Mouse (Mus musculus): Measurements from ENCODE around the gene Nfkb1. TPM values are rescaled to one million over a fixed set of nuclear protein-coding genes. Genes with fewer than 3 reads are reported as not detected.

The Nfkb1 gene
- total and polyA plus RNA-seq, 3 experiments = 271 to 369 (median 346) TPM

DNA sequence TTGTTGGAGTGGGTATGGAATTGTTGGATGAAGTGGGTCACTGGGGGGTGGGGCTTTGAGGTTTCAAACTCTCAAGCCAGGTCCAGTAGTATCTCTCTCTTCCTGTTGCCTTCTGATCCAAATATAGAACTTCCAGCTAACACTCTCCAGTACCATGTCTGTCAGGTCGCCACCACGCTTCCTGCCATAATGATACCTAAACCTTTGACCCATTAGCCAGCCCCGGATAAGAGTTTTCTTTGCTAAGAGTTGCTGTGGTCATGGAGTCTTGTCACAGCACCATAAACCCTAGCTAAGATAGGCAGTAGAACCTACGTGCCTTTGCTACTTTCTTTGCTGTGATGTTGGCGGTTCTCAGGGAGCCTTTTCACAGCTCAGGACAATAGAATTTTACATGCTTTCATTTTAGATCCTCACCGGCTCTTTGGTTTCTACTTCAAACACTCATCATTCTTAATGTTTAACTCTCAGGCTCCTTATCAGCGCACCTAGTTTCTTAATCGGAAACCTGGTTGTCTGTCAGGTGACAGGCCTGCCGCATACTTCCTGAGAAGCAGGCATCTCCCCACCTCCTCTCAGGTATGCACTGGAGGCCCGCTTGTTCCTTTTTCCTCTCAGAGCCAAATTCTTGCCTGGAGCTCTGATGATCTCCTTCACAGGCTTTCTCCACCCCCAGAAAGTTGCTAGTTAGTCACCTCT, 41.5 kb upstream of the Nfkb1 start:
- Histone ChIP-seq H3K27me3 (replicated peaks) (no peaks in the 10 kb centered on the region), H3K79me2 (replicated peaks; ENCODE audit: control insufficient read depth, extremely low read depth, insufficient read depth, poor library complexity, severe bottlenecking) (no peaks in the 10 kb centered on the region), H3K9ac (ENCODE audit: insufficient read depth, low read depth) (no peak overlapping the region), H3K36me3 (replicated peaks in 1 of 2; ENCODE audit: control insufficient read depth in 1 of 2, insufficient read depth in 1 of 2, low read length in 1 of 2) (no peaks in the 10 kb centered on the region), H3K4me1 (ENCODE audit: control insufficient read depth in 1 of 2, insufficient read depth in 2 of 2) (peaks cover 5% of the 10 kb centered on the region in 2 experiments; a peak in 3 of 4 replicates), H3K27ac (ENCODE audit: insufficient read depth, low read depth) (no peak overlapping the region), H3K4me3 (replicated peaks in 1 of 3; ENCODE audit: low read depth in 2 of 3, low read length in 2 of 3, poor library complexity in 1 of 3) (no peak overlapping the region), H3K9me3 (replicated peaks; ENCODE audit: low read length) (no peaks in the 10 kb centered on the region), H3K4me2 (ENCODE audit: insufficient read depth, low read depth, poor library complexity, severe bottlenecking) (no peak overlapping the region)
- no peak for TF ChIP-seq POLR2AphosphoS2 (IDR thresholded peaks at IDR 0.05; ENCODE audit: low read depth, low read length)
- no peak for TF ChIP-seq E2F4 (IDR thresholded peaks at IDR 0.05; ENCODE audit: insufficient replicate concordance, low read depth, low read length)
- TF ChIP-seq SMC3 (IDR thresholded peaks at IDR 0.05; ENCODE audit: low read depth, low read length) = no peak
- TF ChIP-seq ZNF384 (IDR thresholded peaks at IDR 0.05; ENCODE audit: low read depth, low read length) = no peak
- no peak for TF ChIP-seq RCOR1 (conservative IDR thresholded peaks at IDR 0.05; ENCODE audit: low read depth, low read length)
- no peak for TF ChIP-seq KAT2A (IDR thresholded peaks at IDR 0.05; ENCODE audit: insufficient replicate concordance, low read length)
- TF ChIP-seq UBTF (IDR thresholded peaks at IDR 0.05; ENCODE audit: low read depth, low read length) = no peak
- no peak for TF ChIP-seq RAD21 (IDR thresholded peaks at IDR 0.05; ENCODE audit: low read depth, low read length)
- no peak for TF ChIP-seq ETS1 (conservative IDR thresholded peaks at IDR 0.05; ENCODE audit: low read depth, low read length)
- no peak for TF ChIP-seq MAX (IDR thresholded peaks at IDR 0.05; ENCODE audit: low read length)
- no peak for TF ChIP-seq JUND (conservative IDR thresholded peaks at IDR 0.05; ENCODE audit: low read depth, low read length)
- no peak for TF ChIP-seq MAZ (IDR thresholded peaks at IDR 0.05; ENCODE audit: low read depth, low read length)
- no peak for TF ChIP-seq POLR2A (IDR thresholded peaks at IDR 0.05; ENCODE audit: low read depth, low read length)
- dilution Hi-C loops (cut with MboI; ENCODE audit: extremely low pct_ligation_motif_present, extremely low pct_unique_long_range_greater_than_20kb, low sequenced_read_pairs) = no loop called here
- no peak for DNase-seq (ENCODE audit: extremely low read depth)
- in situ Hi-C loops (cut with MboI; ENCODE audit: low pct_ligation_motif_present, low pct_unique_long_range_greater_than_20kb, low sequenced_read_pairs) = no loop called here

DNA sequence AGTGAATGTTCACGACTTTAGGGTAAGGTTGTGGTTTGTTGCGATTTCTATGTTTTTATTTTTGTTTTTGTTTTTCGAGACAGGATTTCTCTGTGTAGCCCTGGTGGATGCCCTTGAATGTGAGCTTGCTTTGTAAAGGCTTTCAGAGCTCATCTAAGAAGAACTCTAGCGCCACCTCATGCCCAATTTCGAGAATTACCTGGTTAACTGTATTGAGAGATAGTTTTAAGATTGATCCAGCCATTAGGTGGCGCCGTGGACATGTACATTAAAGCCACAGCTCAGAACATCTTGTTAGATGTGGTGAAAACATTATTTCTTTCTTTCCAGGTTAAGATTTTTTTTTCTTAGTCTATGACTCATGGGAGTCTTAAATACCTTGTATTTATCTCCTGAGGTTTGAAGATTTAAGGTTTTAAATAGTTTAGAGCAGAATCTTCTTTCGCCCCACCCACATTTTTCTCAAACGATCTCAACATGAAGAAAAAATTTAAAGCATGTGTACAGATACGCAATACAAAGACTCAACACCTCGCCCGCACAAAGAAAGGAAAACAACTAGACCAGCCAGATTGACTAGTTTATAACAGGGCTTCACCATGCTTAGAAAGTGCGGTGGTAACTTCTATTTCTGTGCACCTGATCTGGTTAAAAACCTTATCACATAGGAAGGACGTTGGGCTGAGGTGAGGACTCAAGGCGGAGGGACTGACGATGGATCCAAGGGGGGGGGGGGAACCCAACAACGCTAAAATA, 40.1 kb upstream of the Nfkb1 start:
- Histone ChIP-seq H3K4me3 (replicated peaks in 1 of 3; ENCODE audit: low read depth in 2 of 3, low read length in 2 of 3, poor library complexity in 1 of 3) (no peak overlapping the region), H3K9me3 (replicated peaks; ENCODE audit: low read length) (no peaks in the 10 kb centered on the region), H3K27me3 (replicated peaks) (no peaks in the 10 kb centered on the region), H3K79me2 (replicated peaks; ENCODE audit: control insufficient read depth, extremely low read depth, insufficient read depth, poor library complexity, severe bottlenecking) (no peaks in the 10 kb centered on the region), H3K9ac (ENCODE audit: insufficient read depth, low read depth) (no peak overlapping the region), H3K36me3 (replicated peaks in 1 of 2; ENCODE audit: control insufficient read depth in 1 of 2, insufficient read depth in 1 of 2, low read length in 1 of 2) (no peaks in the 10 kb centered on the region), H3K27ac (ENCODE audit: insufficient read depth, low read depth) (no peak overlapping the region), H3K4me2 (ENCODE audit: insufficient read depth, low read depth, poor library complexity, severe bottlenecking) (peak overlapping the region; percentile 52; the same call in 1 of the 2 replicates), H3K4me1 (ENCODE audit: control insufficient read depth in 1 of 2, insufficient read depth in 2 of 2) (peaks cover 6 to 12% of the 10 kb centered on the region in 2 experiments)
- dilution Hi-C loops (cut with MboI; ENCODE audit: extremely low pct_ligation_motif_present, extremely low pct_unique_long_range_greater_than_20kb, low sequenced_read_pairs) = no loop called here
- DNase-seq (ENCODE audit: extremely low read depth) = peak; percentile 100
- in situ Hi-C loops (cut with MboI; ENCODE audit: low pct_ligation_motif_present, low pct_unique_long_range_greater_than_20kb, low sequenced_read_pairs) = no loop called here
- peak; percentile 96 to 100 for TF ChIP-seq CTCF (conservative IDR thresholded peaks at IDR 0.05 in 1 of 2, IDR thresholded peaks at IDR 0.05 in 1 of 2; ENCODE audit: low read depth in 2 of 2, low read length in 2 of 2)
- TF ChIP-seq NELFE (IDR thresholded peaks at IDR 0.05; ENCODE audit: low read depth, low read length) = peak; percentile 89
- TF ChIP-seq RCOR1 (conservative IDR thresholded peaks at IDR 0.05; ENCODE audit: low read depth, low read length) = 0 out of 2 replicates have a peak, but pooled peaks have one; percentile 66
- TF ChIP-seq TCF12 (IDR thresholded peaks at IDR 0.05; ENCODE audit: low read depth, low read length) = peak; percentile 62; the same call in 1 of the 2 replicates
- 0 out of 2 replicates have a peak, but pooled peaks have one; percentile 63 for TF ChIP-seq E2F4 (IDR thresholded peaks at IDR 0.05; ENCODE audit: insufficient replicate concordance, low read depth, low read length)
- TF ChIP-seq MXI1 (IDR thresholded peaks at IDR 0.05; ENCODE audit: low read depth, low read length) = peak; percentile 39; the same call in 1 of the 2 replicates
- peak; percentile 100 for TF ChIP-seq RAD21 (IDR thresholded peaks at IDR 0.05; ENCODE audit: low read depth, low read length)
- peak; percentile 99 for TF ChIP-seq ZC3H11A (IDR thresholded peaks at IDR 0.05; ENCODE audit: low read depth, low read length)
- TF ChIP-seq BHLHE40 (IDR thresholded peaks at IDR 0.05; ENCODE audit: low read depth, low read length) = peak; percentile 76
- TF ChIP-seq MAZ (IDR thresholded peaks at IDR 0.05; ENCODE audit: low read depth, low read length) = peak; percentile 78
- TF ChIP-seq KAT2A (IDR thresholded peaks at IDR 0.05; ENCODE audit: insufficient replicate concordance, low read length) = 0 out of 2 replicates have a peak, but pooled peaks have one; percentile 50
- peak; percentile 24; the same call in 1 of the 2 replicates for TF ChIP-seq ZMIZ1 (IDR thresholded peaks at IDR 0.05; ENCODE audit: low read depth, low read length)
- no peak for TF ChIP-seq ELF1 (IDR thresholded peaks at IDR 0.05; ENCODE audit: low read depth, low read length)
- TF ChIP-seq USF2 (conservative IDR thresholded peaks at IDR 0.05; ENCODE audit: low read depth, low read length) = no peak
- TF ChIP-seq MYC (IDR thresholded peaks at IDR 0.05; ENCODE audit: low read depth, low read length) = peak; percentile 86
- TF ChIP-seq CHD1 (IDR thresholded peaks at IDR 0.05; ENCODE audit: low read depth, low read length) = no peak
- peak; percentile 89 for TF ChIP-seq SIN3A (IDR thresholded peaks at IDR 0.05; ENCODE audit: low read length)
- TF ChIP-seq MEF2A (IDR thresholded peaks at IDR 0.05; ENCODE audit: borderline replicate concordance, low read depth, low read length) = peak; percentile 78
- 0 out of 2 replicates have a peak, but pooled peaks have one; percentile 41 for TF ChIP-seq CHD2 (IDR thresholded peaks at IDR 0.05; ENCODE audit: low read length)
- 0 out of 2 replicates have a peak, but pooled peaks have one; percentile 15 for TF ChIP-seq MAX (IDR thresholded peaks at IDR 0.05; ENCODE audit: low read length)
- peak; percentile 100 for TF ChIP-seq SMC3 (IDR thresholded peaks at IDR 0.05; ENCODE audit: low read depth, low read length)
- no peak for TF ChIP-seq ETS1 (conservative IDR thresholded peaks at IDR 0.05; ENCODE audit: low read depth, low read length)
- TF ChIP-seq ZNF384 (IDR thresholded peaks at IDR 0.05; ENCODE audit: low read depth, low read length) = peak; percentile 69
- no peak for TF ChIP-seq USF1 (IDR thresholded peaks at IDR 0.05; ENCODE audit: low read depth, low read length)

Data from CH12.LX (cell line).